ENCODE assay signal across 20 mouse cellular contexts in genomic region chr8:34604581-34604980, GRCm38 (mm10).
A peak's percentile ranks its signal among the peaks of the same experiment; 100 is the strongest.
DNase-seq lines count a peak whose midpoint lies in the region; TF ChIP-seq lines count a peak whose summit lies in the region.
"Had no signal": no experiment of that assay in that cellular context is flagged by ENCODE, and none has a peak within 500 bp of the region (broad histone marks: within the 10 kb centered on the region; RNA-seq: fewer than 3 reads in every experiment).

No protein-coding gene starts in this region.

- H3K4me1 ChIP-seq in thymus, adult 2 months (replicated peaks; ENCODE audit: control insufficient read depth, insufficient read depth, low read length), result peaks cover 30% of the 10 kb centered on the region
- H3K4me1 ChIP-seq: embryonic facial prominence, embryonic 12.5 days; embryonic facial prominence, embryonic 15.5 days; heart, embryonic 12.5 days; heart, embryonic 15.5 days; hindbrain, embryonic 15.5 days had no signal

- no peaks in the 10 kb centered on the region for H3K27me3 ChIP-seq in thymus, adult 2 months (ENCODE audit: control insufficient read depth, insufficient read depth, low read length)
- H3K27me3 ChIP-seq: embryonic facial prominence, embryonic 12.5 days; embryonic facial prominence, embryonic 15.5 days; heart, embryonic 12.5 days; heart, embryonic 15.5 days; hindbrain, embryonic 12.5 days; hindbrain, embryonic 15.5 days had no signal

- no peak for TF ChIP-seq CTCF in thymus, adult 2 months (IDR thresholded peaks at IDR 0.05; ENCODE audit: borderline replicate concordance, control insufficient read depth, extremely low read depth, insufficient read depth, low read length, poor library complexity)

- 6% methylated on average over 2 of the region's 2 CpGs for WGBS in thymus, adult 2 months

- no peaks in the 10 kb centered on the region for H3K36me3 ChIP-seq in thymus, adult 2 months (ENCODE audit: control insufficient read depth, insufficient read depth, low read length)
- H3K36me3 ChIP-seq: embryonic facial prominence, embryonic 12.5 days; embryonic facial prominence, embryonic 15.5 days; heart, embryonic 12.5 days; heart, embryonic 15.5 days; hindbrain, embryonic 12.5 days; hindbrain, embryonic 15.5 days had no signal

- TF ChIP-seq POLR2A in thymus, adult 2 months (IDR thresholded peaks at IDR 0.05; ENCODE audit: control insufficient read depth, extremely low read depth, insufficient read depth, low read length, poor library complexity), result no peak

- H3K4me3 ChIP-seq in thymus, adult 2 months (ENCODE audit: control insufficient read depth, insufficient read depth, low read length), result no peak overlapping the region
- H3K4me3 ChIP-seq: embryonic facial prominence, embryonic 12.5 days; embryonic facial prominence, embryonic 15.5 days; heart, embryonic 12.5 days; heart, embryonic 15.5 days; hindbrain, embryonic 12.5 days; hindbrain, embryonic 15.5 days had no signal

- DNase-seq in thymus, adult 2 months, result peak; percentile 58
- DNase-seq in thymus, postnatal 10 days (ENCODE audit: low spot score in 2 of 2), result peak; percentile 61 to 64
- DNase-seq in thymus, postnatal 36 days, result peak; percentile 55 to 69
- no peak for DNase-seq in frontal cortex, postnatal 14 days (ENCODE audit: low spot score in 2 of 2)
- DNase-seq in adrenal gland, postnatal 25 days, result no peak
- DNase-seq in right cerebral cortex, postnatal 25 days, result no peak
- DNase-seq: adrenal gland, adult 8-10 months; adrenal gland, postnatal 36 days; cerebellum, adult 18-20 months; cerebellum, adult 9-10 months; cerebellum, postnatal 14 days; forebrain, postnatal 0 days; gastrocnemius, postnatal 25 days; heart, adult 18-20 months had no signal

- H3K27ac ChIP-seq in thymus, adult 2 months (ENCODE audit: control insufficient read depth, insufficient read depth, low read length), result peak overlapping the region; percentile 96
- H3K27ac ChIP-seq: embryonic facial prominence, embryonic 12.5 days; embryonic facial prominence, embryonic 15.5 days; heart, embryonic 15.5 days; hindbrain, embryonic 12.5 days; hindbrain, embryonic 15.5 days had no signal

Comparison
In these comparisons a context has a peak if more than half of its experiments do, and no peak if none do; other contexts are left out.
1. DNase-seq: peak in thymus, adult 2 months (single experiment), thymus, postnatal 10 days (2 of 2) and thymus, postnatal 36 days (2 of 2); none in frontal cortex, postnatal 14 days (0 of 2), adrenal gland, postnatal 25 days (single experiment) and right cerebral cortex, postnatal 25 days (single experiment).